Mouse (Mus musculus): ENCODE data around the gene Fndc3b.

- TF ChIP-seq POLR2A (IDR thresholded peaks at IDR 0.05; ENCODE audit: low read depth, low read length), result no peak
- no peak for TF ChIP-seq CTCF (IDR thresholded peaks at IDR 0.05; ENCODE audit: borderline replicate concordance, insufficient read depth, low read length)
Measured at GRCm38 (mm10) chr3:27572305-27572704, 138.8 kb downstream of the Fndc3b start.

Measured in embryonic fibroblast, embryonic 13.5 days (primary cell).